Mouse (Mus musculus) hindbrain, embryonic 16.5 days (tissue): ENCODE data around the gene Nr0b2. TPM values are rescaled to one million over a fixed set of nuclear protein-coding genes. Genes with fewer than 3 reads are reported as not detected.
A peak's percentile ranks its signal among the peaks of the same experiment; 100 is the strongest.

ENCODE experiments used
- ATAC-seq: fragments of 200-750 bp; cut with Nextera tagmentation; 2 replicates; pipeline ENCODE4 v1.8.0; 2017; ENCODE audit warnings: moderate TSS enrichment, moderate library complexity
- H3K27ac ChIP-seq: fragments of 300-500 bp; sonication (generic); 2 replicates; pipeline ENCODE4 v1.5.1; 2014; ENCODE audit warnings: low read depth, mild to moderate bottlenecking, control low read depth, low read length, moderate library complexity
- H3K27me3 ChIP-seq: fragments of 300-500 bp; sonication (generic); replicated peaks from 2 replicates; pipeline ENCODE4 v1.6.1; 2014; ENCODE audit warnings: low read length; ENCODE audit not compliant: control insufficient read depth, insufficient read depth
- H3K36me3 ChIP-seq: fragments of 300-500 bp; sonication (generic); 2 replicates; pipeline ENCODE4 v1.6.1; 2014; ENCODE audit warnings: mild to moderate bottlenecking, low read length, moderate library complexity, mixed read lengths; ENCODE audit not compliant: control insufficient read depth, insufficient read depth
- H3K4me1 ChIP-seq: fragments of 300-500 bp; sonication (generic); 2 replicates; pipeline ENCODE4 v1.6.1; 2014; ENCODE audit warnings: low read depth, low read length; ENCODE audit not compliant: control insufficient read depth, insufficient read depth
- H3K4me2 ChIP-seq: fragments of 300-500 bp; sonication (generic); 2 replicates; pipeline ENCODE4 v1.6.1; 2014; ENCODE audit warnings: mild to moderate bottlenecking, low read length, control low read depth, moderate library complexity
- H3K4me3 ChIP-seq: fragments of 300-500 bp; sonication (generic); 2 replicates; pipeline ENCODE4 v1.5.1; 2014; ENCODE audit warnings: mild to moderate bottlenecking, low read length, control low read depth, moderate library complexity
- H3K9ac ChIP-seq: fragments of 300-500 bp; sonication (generic); 2 replicates; pipeline ENCODE4 v1.6.1; 2014; ENCODE audit warnings: low read depth, mild to moderate bottlenecking, control low read depth, low read length, moderate library complexity
- H3K9me3 ChIP-seq: fragments of 300-500 bp; sonication (generic); 2 replicates; pipeline ENCODE4 v1.6.1; 2014; ENCODE audit warnings: mild to moderate bottlenecking, low read length, moderate library complexity; ENCODE audit not compliant: control insufficient read depth
- WGBS: fragments of 180-500 bp; shearing (Covaris S2); extraction: QIAGEN DNeasy Blood & Tissue Kit; methylation state at CpG from one replicate; pipeline ENCODE4 v1.1.7; 2014; 5-methylcytosine and 5-hydroxymethylcytosine counted together
- polyA plus RNA-seq: library from polyadenylated mRNA; unstranded; fragments of >200 nt; fragmentation: Nextera tagmentation; extraction: Ambion mirVana; gene quantifications from 2 replicates; pipeline ENCODE4 v1.2.1, GENCODE M21; 2015

The Nr0b2 gene
- polyA plus RNA-seq, 1 experiment from 2014 or later, result not detected

DNA sequence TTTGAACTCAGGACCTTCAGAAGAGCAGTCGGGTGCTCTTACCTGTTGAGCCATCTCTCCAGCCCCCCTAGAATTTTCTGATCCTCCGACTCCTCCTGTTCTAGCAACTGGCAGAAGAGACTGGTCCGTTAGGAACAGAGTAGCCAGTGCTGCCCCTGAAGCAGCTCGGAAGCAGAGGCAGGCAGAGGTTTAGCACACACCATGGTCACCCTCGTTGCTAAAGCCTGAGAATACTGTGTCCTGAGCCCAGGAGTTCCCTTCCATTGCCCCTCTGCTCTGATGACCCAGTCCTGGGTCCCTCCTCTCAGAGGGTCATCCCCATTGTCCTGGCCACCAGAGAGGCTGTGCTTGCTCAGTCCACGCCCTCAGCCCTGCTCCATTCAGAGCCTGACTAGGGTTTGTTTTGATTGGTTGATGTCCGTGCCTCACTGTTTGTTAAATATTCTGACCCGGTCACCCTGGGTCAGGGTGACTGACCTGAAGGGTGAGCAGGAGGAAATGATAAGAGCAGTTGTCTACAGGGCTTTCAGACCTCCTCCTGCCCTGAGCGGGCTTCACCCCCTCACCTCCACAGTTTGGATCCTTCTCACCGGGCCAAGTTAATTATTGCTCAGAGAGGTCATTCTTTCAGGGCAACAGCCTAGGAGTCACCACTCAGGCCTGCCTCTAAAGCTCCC lies 4.0 kb downstream of the Nr0b2 start:
- Histone ChIP-seq H3K4me3 (no peak overlapping the region), H3K9me3 (no peaks in the 10 kb centered on the region), H3K27ac (no peak overlapping the region), H3K36me3 (no peaks in the 10 kb centered on the region), H3K27me3 (no peaks in the 10 kb centered on the region; the same call in 1 of the 2 replicates), H3K4me2 (no peak overlapping the region), H3K9ac (no peak overlapping the region), H3K4me1 (no peaks in the 10 kb centered on the region)
- WGBS, result 31% methylated on average over 10 of the region's 10 CpGs
- ATAC-seq, result no peak

DNA sequence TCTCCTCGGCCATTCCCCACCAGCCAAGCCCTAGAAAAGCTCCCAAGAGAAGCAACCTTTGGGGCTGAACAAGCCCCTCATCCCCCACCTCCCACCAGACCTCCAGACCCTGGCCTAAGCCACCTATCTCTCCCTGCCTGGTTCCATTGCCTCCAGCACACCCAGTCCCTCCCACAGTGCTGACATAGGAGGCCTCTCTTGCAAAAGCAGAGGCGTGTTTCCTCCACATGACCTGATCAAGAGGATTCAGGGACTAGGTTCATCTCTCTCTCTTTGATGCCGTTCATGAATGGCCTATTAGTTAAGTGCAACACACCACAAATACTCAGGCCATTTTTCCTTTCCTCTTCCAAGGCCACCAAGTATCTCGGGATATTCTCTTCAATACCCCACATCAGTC lies 6.7 kb downstream of the Nr0b2 start:
- Histone ChIP-seq H3K36me3 (no peaks in the 10 kb centered on the region), H3K9ac (no peak overlapping the region), H3K4me3 (no peak overlapping the region), H3K4me1 (no peaks in the 10 kb centered on the region), H3K27me3 (no peaks in the 10 kb centered on the region; the same call in 1 of the 2 replicates), H3K4me2 (no peak overlapping the region), H3K27ac (no peak overlapping the region), H3K9me3 (no peaks in the 10 kb centered on the region)
- ATAC-seq, result no peak
- 76% methylated on average over 4 of the region's 4 CpGs for WGBS

DNA sequence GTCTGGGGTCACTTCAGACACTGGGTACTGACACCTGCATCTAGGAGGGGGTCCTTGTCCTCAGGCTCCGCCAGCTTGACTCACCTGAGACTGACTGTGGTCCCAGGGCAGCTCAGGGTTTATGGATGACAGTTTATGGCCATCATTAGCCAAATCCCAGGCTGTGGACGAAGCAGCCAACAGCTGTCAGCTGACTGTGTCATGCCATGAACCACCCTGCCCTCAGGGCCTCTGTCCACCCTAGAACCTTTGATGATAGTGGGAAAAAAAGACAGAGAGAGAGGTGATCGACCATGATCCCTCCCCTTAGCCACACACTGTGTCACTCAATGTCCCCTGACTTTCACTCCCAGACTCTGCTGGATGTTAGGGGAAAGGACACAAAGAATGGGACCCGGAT lies 8.4 kb downstream of the Nr0b2 start:
- Histone ChIP-seq H3K36me3 (no peaks in the 10 kb centered on the region), H3K9ac (no peak overlapping the region), H3K4me3 (no peak overlapping the region), H3K4me2 (no peak overlapping the region), H3K27me3 (no peaks in the 10 kb centered on the region), H3K4me1 (no peaks in the 10 kb centered on the region), H3K27ac (no peak overlapping the region), H3K9me3 (no peaks in the 10 kb centered on the region)
- WGBS, result 72% methylated on average over 4 of the region's 4 CpGs
- no peak for ATAC-seq

DNA sequence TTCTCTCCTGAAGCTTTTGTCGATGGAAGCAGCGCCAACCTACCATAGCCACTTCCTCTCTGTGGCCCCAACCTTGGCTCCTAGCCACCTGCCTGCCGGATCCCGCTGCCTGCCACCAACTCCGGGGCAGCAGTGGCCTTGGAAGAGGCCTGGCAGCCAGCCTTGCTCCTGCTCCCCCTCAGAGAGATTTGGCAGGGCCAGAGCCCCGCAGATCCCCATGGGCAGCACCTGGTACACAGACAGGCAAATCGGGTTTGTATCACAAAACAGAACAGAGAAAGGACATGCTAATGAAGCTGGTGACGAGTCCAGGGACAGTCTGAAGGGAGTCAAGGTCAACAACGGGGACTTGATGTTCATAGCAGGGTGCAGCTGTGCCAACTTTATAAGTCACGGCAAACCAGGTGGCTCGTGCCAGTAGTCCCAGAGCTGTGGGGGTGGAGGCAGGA lies 10.0 kb downstream of the Nr0b2 start:
- Histone ChIP-seq H3K36me3 (no peaks in the 10 kb centered on the region), H3K9me3 (no peaks in the 10 kb centered on the region), H3K9ac (no peak overlapping the region), H3K4me2 (no peak overlapping the region), H3K27me3 (no peaks in the 10 kb centered on the region), H3K4me1 (no peaks in the 10 kb centered on the region), H3K4me3 (no peak overlapping the region), H3K27ac (no peak overlapping the region)
- ATAC-seq, result no peak; the same call in 1 of the 2 replicates
- 63% methylated on average over 11 of the region's 11 CpGs for WGBS

DNA sequence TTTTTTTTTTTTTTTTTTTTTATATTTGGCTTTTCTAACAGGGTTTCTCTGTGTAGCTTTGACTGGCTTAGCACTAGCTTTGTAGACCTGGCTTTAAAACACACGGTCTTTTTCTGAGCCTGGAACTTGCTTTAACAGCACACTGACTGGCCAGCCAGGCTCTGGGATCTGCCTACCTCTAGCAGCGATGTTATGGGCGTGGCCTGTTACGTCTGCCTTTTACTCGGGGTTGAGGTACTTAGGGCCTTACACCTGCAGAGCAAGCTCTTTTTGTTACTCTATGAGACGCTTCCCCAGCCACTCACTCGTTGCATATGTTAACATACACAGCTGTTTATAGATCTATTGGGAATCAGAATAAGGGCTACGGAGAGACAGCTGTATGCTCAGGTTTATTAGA lies 14.1 kb downstream of the Nr0b2 start:
- H3K9ac ChIP-seq, result no peak overlapping the region
- H3K27ac ChIP-seq, result no peak overlapping the region
- H3K27me3 ChIP-seq, result no peaks in the 10 kb centered on the region
- no peaks in the 10 kb centered on the region for H3K4me1 ChIP-seq
- WGBS, result 27% methylated on average over 8 of the region's 8 CpGs
- H3K36me3 ChIP-seq, result no peaks in the 10 kb centered on the region
- no peak overlapping the region for H3K4me2 ChIP-seq
- H3K9me3 ChIP-seq, result no peaks in the 10 kb centered on the region
- no peak for ATAC-seq
- H3K4me3 ChIP-seq, result no peak overlapping the region

DNA sequence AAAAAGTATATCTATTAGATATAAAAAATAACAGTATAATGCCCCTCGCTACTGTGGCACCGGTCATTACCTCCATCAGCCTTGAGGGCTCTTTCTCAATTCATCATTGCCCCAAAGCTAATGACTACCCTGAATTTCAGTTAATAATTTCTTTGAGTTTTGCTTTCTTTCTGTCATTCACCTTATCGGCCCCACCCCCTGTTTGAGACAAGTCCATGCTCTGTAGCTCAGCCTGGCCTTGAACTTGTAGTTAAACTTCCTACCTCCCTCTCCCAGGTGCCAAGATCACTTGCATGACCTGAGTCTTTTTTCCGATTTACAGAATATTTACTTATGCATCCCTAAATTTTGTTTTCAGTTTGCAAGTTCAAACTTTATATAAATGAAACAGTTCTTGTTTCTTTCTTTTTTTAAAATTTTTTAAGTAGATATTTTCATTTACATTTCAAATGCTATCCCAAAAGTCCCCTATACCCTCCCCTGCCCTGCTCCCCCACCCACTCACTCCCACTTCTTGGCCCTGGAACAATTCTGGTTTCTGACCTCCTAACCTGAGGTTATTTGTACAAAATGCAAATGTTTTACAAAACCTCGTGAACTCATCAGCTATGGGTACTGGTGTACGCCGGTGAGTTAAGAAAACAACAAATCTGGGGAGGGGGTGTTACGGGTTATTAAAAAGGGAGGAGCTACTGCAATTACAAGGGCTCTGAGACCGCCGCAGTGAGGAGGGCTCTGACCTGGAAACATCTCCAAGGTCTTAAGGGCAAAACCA lies 16.3 kb downstream of the Nr0b2 start:
- no peaks in the 10 kb centered on the region for H3K4me1 ChIP-seq
- H3K9me3 ChIP-seq, result no peaks in the 10 kb centered on the region
- H3K4me2 ChIP-seq, result no peak overlapping the region
- H3K4me3 ChIP-seq, result no peak overlapping the region
- no peak overlapping the region for H3K27ac ChIP-seq
- H3K27me3 ChIP-seq, result no peaks in the 10 kb centered on the region
- H3K9ac ChIP-seq, result no peak overlapping the region
- no peaks in the 10 kb centered on the region for H3K36me3 ChIP-seq
- 77% methylated on average over 10 of the region's 10 CpGs for WGBS
- no peak for ATAC-seq

DNA sequence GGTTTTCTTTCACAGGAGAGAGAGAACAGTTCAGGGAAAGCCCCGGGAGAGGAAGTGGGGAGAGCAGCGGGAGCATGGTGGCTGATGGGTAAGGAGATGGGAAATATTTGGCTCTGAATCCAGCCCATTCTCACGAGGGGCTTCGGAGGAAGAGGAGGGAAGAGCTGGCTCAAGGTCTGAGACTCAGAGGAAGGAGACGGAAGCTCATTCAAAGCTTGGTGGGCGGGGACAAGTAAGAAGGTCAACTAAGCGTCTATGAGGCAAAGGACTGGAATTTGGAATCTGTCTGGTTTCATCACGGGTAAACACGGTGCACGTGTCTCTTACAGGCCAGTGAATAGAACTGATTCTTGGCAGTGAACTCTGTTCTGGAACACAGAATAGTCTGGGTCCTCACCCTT lies 16.9 kb downstream of the Nr0b2 start:
- no peak overlapping the region for H3K9ac ChIP-seq
- H3K27me3 ChIP-seq, result no peaks in the 10 kb centered on the region
- no peaks in the 10 kb centered on the region for H3K9me3 ChIP-seq
- no peak overlapping the region for H3K4me2 ChIP-seq
- H3K4me3 ChIP-seq, result no peak overlapping the region
- 62% methylated on average over 10 of the region's 10 CpGs for WGBS
- H3K27ac ChIP-seq, result no peak overlapping the region
- H3K4me1 ChIP-seq, result no peaks in the 10 kb centered on the region; the same call in 1 of the 2 replicates
- no peak for ATAC-seq
- H3K36me3 ChIP-seq, result no peaks in the 10 kb centered on the region

DNA sequence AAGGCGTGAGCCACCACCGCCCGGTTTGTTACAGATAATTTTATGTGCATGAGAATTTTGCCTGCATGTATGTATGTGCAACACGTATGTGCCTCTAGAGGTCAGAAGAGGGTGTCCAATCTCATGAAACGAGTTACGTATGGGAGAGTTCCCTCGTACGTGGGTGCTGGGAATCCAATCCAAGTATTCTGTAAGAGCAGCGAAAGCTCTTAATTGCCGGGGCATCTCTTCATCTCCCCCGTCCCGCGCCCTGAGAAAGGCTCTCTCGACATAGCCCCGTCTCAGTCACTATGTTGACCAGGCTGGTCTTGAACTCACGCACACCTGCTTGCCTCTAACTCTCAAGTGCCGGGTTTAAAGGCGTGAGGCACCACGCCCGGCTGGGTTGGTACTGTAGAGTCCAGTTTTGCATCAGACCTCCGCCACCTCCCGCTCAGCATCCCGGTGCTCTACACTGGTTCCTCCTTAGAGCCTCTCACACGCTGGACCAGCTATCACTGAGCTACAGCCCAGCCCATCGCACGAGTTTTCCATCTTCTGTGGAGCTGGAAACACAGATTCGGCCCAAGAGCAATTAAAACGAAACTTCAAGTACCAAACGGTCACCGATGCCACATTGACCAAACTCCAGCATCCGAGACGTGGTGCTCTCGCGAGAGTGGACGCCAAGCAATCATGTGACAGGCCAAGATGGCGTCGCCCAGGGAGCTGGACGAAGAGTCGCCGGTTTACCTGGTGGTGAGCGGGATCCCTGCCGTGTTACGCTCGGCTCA lies 21.1 kb downstream of the Nr0b2 start, which contains the start of gene Gpatch3:
Gene Gpatch3 (plus strand): TSS at position 676 of the 773 bp plus-strand sequence.
- 5% methylated on average over 44 of the region's 44 CpGs for WGBS
- ATAC-seq, result peak; percentile 93

DNA sequence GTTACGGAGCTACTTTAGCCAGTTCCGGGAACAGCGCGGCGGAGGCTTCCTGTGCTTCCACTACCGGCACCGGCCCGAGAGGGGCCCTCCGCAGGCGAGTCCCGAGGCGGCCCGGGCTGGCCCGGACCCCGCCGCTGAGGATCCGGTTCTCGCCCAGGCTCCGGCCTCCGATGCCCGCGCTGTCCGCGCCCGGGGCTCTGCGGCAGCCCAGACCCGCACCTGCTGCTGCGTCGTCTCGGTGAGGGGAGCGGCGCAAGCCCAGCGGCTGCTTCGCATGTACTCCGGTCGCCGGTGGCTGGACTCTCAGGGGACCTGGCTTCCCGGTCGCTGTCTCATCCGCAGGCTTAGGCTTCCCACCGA lies 21.6 kb downstream of the Nr0b2 start:
- Histone ChIP-seq H3K9me3 (no peaks in the 10 kb centered on the region), H3K4me3 (peak overlapping the region; percentile 96), H3K27me3 (no peaks in the 10 kb centered on the region), H3K36me3 (peaks cover 12% of the 10 kb centered on the region), H3K4me2 (peak overlapping the region; percentile 73), H3K9ac (peak overlapping the region; percentile 76), H3K4me1 (peaks cover 7% of the 10 kb centered on the region), H3K27ac (0 out of 2 replicates have a peak overlapping the region, but pooled peaks have one; percentile 37)
- ATAC-seq, result peak; percentile 65
- under 1% methylated on average over 41 of the region's 41 CpGs for WGBS

More for the DNA sequence above, 21.1 kb downstream of the Nr0b2 start, which contains the start of gene Gpatch3:
- Histone ChIP-seq H3K27me3 (no peaks in the 10 kb centered on the region), H3K4me1 (peaks cover 7% of the 10 kb centered on the region), H3K9ac (peak within 1 kb of the TSS; percentile 76), H3K4me3 (peak within 1 kb of the TSS; percentile 96), H3K36me3 (peaks cover 10% of the 10 kb centered on the region), H3K4me2 (peak within 1 kb of the TSS; percentile 73), H3K27ac (peak within 1 kb of the TSS; percentile 84), H3K9me3 (no peaks in the 10 kb centered on the region)
